Mouse (Mus musculus) gastrocnemius, adult 18-20 months (tissue): ENCODE results near the gene Sike1. TPM values are rescaled to one million over a fixed set of nuclear protein-coding genes. Genes with fewer than 3 reads are reported as not detected.

ENCODE experiments used
- DNase-seq: peaks from one replicate; pipeline ENCODE4 v3.0.0; 2021; ENCODE audit warnings: low spot score
- long read RNA-seq, 2 experiments: library from polyadenylated mRNA; stranded (forward); transcript quantifications; one replicate each; pipeline ENCODE4 v2.0.0; 2021
- total RNA-seq, 2 experiments: library from RNA; stranded (reverse); gene quantifications; 2 replicates each; pipeline ENCODE4 v1.2.3; 2021

Gene Sike1
- total RNA-seq = 10 to 100 TPM; 33.8 to 34.3 TPM
- long read RNA-seq, experiment 1, full-length matches to known transcripts = 30 of 41 reads
- long read RNA-seq, experiment 1, partial matches to known transcripts = 6 of 41 reads
- long read RNA-seq, experiment 1, other reads (novel, unspliced or antisense) = 5 of 41 reads
- long read RNA-seq, experiment 2, full-length matches to known transcripts = 16 of 27 reads
- long read RNA-seq, experiment 2, partial matches to known transcripts = 6 of 27 reads
- long read RNA-seq, experiment 2, other reads (novel, unspliced or antisense) = 5 of 27 reads

DNA sequence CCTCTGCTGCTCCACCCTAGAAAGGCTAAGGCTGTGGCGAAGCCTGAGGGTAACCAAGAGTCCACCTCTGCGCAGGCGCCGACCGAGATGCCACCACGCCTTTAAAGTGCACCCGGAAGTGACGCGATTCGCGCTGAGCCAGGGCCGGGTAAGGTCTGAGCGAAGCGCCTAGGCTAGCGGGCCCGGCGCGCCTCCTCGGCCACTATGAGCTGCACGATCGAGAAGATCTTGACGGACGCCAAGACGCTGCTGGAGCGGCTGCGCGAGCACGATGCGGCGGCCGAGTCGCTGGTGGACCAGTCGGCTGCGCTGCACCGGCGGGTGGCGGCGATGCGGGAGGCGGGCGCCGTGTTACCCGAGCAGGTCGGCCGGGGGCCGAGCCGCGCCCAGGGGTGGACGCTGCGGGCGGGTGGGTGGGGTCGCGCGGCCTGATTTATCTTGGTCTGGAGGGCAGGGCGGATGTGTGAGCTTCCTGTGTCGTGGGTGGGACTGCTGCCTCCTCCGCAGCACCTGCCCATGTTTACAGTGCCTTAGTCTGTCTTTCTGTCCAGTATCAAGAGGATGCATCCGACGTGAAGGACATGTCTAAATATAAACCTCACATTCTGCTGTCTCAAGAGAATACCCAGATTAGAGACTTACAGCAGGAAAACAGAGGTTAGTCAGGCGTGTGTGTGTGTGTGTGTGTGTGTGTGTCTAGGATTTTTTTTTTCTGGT lies at the start of gene Sike1:
TSS of gene Sike1 (plus strand) at position 104 of the 717 bp plus-strand sequence.
- DNase-seq = peak; percentile 94

DNA sequence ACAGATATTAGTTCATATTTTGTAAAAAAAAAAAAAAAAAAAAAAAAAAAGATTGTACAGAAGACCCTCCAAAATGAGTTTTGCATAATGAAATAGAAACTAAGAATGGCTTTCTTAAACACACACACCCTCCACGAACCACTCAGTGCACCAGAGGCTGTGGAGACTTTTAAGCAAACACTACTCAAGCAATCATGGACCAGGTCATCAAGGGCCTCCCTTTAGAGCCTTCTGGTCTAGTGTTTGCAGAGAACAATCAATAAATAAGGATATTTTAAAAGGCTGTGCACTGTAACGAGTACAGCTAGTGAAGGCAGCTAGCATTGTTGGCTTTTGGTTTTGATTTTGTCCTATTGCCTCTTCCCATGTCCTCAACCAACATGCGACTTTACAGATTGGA lies 49.2 kb upstream of the Sike1 start:
- DNase-seq = no peak

DNA sequence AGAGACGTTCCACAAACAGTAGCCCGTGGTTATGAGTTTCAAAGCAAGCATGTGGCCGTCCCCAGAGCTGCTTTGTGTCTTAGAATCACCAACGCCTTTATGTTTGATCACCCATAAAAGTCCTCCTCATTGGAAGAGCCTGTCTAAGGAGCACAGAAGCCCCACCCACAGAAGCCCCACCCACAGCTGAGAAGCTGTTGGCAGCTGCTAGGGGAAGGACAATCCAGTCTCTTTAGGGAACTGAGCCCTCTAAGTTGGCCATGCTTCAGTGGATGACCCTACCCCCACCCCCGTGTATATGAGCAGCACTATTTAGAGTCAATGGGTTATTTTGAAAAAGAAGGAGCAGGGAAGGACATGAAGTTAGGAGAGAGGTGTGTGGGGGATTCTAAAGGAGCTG lies 48.6 kb upstream of the Sike1 start:
- DNase-seq = no peak

DNA sequence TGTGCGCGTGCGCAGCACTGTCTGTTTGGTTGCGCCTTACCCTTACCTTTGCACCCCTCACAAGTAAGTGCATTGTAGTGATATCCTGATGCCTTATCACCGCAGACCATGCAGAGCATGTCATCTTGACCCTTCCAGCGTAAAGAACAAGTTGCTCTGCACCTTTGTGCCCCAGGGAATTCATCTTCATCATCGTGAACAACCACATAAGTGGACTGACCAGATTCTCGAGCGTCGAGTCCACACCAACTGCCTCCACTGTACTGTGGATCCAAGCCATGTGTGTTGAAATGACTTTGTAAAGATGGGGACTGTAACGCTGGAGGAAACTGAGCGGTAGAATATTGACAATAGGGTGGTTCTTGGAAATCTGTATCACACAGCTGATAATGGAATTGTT lies 41.0 kb upstream of the Sike1 start:
- no peak for DNase-seq

DNA sequence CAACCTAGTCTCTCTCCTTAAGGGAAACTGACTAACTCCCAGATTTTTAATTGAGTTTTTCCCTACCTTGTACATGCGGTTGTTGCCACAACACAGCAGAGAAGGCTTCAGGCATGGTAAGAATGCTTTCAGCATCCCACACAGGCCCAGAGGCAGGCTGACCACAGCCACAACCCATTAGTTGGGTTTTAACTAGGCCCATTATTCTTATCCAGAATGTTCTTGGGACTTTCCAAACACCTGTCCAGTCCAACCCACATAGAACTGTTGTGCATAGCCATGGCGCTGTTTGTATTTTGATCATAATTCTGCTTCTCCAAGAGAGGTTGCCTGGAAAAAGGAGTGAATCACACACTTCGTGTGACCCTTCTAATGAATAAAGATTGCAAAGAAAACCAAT lies 40.4 kb upstream of the Sike1 start:
- DNase-seq = no peak

DNA sequence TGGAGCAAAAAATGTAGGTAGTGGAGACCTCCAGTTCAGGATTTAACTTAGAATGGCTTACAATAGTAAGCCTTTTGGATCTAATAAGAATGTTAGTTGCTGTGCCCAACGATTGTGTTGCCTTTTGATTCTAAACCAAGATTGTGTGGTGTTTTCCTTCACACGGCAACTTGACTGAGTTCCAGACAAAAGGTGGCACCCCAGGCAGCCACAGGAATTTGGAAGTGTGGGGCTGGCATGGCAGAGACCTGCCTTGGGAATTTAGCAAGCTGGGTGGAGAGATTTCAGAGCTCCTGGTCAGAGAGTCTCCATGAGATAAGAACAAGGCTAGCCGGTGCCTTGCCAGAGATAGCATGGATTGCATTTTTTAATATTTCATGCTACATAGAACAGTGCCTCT lies 39.9 kb upstream of the Sike1 start:
- no peak for DNase-seq

DNA sequence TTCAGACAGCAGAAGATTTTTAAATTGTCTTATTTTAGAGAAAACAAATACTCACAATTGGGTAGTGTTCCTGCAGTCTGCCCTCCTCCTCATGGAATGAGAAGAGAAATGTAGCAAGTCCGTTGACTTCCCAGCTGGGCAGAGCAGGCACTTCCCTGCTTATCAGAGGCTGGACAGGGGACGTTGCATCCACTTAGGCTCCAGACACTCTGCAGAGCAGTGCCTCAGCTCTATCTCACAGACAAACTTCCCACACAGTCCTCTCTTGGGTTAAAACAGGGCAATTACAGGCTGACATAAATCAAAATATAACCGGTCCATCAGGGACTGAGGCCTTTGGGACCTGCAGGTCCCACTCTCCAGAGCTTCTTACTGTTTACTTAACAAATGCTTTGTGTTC lies 31.5 kb upstream of the Sike1 start, which contains the start of gene Nr1h5:
TSS of gene Nr1h5 (minus strand) at position 101 of the 400 bp plus-strand sequence.
- no peak for DNase-seq

DNA sequence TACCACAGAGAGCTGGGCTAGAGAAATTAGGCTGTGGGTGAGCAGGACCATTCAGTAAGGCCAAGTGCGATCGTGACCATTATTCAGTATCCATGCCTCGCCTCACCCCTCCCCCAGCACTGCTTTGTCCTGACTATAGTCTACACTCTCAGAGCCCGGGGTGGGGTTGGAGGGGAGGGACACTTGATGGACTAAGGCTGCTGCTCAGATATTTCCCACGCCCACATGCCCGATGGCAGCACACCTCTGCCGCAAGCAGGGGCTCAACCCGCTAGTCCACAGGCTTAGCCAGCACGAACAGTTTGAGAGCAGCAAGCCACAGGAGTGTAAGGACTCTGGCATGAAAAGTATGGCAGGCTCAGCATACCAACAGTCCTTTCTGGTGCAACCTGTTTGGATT lies 25.4 kb upstream of the Sike1 start:
- DNase-seq = no peak

DNA sequence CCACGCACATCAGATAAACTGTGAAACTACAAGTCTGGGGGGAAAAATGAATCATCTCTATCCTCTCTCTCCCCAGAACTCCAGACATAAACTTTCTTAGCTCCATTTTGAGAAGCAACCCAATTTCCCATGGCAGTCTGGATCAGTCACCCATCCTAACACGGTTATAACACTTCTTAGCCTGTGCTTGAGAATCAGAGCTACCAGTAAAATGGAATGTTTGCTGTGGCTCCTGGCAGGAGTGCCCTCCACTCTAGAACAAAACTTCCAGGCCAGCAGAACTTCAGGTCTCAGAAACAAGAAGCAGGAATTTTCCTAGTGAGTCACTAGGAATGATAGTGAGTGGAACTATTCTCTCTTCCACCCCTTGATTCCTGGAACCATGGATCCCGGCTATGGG lies 25.0 kb upstream of the Sike1 start:
- no peak for DNase-seq

DNA sequence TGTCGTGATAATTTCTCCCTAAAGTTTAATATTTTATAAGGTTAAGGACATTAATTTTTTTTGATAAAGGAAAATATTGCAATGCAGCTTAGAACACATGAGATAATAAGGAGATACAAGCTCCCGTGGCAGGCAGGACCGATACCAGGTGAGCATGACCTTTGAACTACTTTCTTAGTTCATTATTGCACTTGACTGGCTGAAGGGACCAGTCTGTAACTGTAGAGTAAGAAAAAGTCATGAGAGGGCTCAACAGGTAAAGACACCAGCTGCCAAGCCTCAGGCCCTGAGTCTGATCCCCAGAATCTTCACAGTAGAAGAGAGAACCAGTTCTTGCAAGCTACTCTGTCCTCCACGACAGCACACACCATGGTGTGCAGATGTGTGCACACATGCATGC lies 18.6 kb upstream of the Sike1 start:
- no peak for DNase-seq

DNA sequence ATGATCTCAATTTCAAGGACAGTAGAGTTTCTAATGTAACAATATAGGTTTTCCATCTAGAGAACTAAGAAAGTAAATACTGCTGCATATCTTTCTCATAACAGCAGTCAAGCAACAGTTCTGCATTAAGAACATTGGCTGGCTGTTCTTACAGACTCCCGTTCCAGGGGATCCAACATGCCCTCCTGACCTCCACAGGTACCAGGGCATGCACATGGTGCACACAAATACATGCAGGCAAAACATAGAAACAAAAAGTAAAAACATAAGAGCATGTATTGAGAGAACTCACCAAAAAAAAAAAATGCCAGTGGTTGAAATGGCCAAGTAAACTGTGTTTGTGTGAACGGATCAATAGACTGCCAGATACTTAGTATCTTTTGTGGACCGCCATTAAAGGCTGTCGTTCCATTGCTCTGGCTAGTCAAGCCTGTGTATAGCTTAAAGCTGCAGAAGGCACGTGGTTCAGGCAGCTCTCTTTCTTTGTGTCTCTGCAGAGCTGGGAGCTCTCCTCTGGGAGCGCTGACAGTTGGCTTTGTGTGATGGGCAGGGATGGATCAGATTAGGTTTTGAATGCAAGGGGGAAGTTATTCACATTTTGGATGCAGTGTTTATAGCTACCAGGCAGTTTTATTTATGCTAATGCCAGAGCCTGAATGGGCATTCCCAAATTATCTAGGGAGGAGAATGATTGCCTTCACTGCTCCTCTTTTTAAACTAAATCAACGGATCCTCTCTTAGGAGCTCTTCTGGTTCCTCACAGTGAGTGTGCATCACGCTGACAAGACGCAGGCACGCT lies 15.8 kb upstream of the Sike1 start:
- no peak for DNase-seq

DNA sequence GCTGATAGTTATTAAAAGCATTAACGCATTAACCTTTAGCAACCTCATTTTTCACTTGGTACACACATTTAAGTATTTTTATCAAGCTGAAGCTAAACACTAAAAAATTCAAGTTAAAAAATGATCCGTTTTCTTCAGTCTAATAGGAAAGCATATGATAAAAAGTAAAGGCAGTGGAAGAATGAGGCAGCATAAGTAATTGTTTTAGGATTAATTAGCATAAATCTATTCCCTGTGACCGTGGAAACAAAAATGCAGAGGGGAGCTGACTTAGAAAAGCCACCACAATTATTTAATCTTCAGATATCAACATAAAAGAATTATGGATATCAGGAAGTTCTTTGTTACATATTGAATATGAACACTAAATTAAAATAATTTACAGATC lies 15.2 kb upstream of the Sike1 start:
- DNase-seq = no peak

DNA sequence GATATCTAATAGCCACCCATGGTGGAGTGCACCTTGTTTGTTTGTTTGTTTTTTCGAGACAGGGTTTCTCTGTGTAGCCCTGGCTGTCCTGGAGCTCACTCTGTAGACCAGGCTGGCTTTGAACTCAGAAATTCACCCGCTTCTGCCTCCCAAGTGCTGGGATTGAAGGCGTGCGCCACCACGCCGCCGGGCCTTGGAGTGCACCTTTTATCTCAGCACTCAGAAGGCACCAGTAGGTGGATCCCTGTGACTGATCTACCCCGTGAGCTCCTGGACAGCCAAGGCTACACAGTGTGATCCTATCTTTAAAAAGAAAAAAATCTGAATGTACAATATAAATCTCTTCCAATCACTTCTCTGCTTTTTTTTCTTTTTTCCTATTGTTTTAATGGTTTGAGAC lies 4.5 kb upstream of the Sike1 start:
- DNase-seq = no peak

DNA sequence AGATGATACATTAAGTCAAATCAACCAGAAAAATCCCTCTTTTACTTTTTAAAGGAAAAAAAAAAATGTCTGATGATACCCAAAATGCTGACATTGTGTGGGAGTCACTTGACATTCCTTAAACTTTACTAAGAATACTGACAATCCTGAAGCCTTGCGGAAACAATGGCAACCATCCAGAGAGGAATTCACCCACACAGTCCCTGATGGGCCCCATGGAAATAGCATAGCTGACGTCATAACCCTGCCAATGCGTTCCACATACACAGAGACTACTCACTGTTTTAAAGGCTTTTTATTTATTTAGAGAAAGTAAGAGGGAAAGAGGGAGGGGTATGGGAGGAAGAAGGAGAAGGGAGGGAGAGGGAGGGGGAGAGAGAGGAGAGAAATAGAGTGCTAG lies 2.6 kb upstream of the Sike1 start:
- DNase-seq = no peak

DNA sequence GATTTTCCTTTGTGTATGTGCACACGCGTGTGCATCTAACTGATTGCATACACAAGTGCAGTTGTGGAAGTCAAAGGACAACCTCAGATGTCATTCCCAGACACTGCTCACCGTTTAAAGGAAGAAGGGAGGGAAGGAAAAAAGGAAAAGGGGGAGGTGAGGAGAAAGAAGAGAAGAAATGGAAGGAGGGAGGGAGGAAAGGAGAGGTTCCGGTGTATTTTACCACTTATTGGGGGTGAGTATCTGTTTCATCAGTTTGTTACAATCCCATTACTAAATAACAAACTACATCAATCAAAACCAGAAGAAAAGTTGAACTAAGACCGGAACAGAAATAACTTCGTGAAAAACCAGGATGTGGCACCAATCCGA lies 289 bp upstream of the Sike1 start:
- DNase-seq = no peak

DNA sequence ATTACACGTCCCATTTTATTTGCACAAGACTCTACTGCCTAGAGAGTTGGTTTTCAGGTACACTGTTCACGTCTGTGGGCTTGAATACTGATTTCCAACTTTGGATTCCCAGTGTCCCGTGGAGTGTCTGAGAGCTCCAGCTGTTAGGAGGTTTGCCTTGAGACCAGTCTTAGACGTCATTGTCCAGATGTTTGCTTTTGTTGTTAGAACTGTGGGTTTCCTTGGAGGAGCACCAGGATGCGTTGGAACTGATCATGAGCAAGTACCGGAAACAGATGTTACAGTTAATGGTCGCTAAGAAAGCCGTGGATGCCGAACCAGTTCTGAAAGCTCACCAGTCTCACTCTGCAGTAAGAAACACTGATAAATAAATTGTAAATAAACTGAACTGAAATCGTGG lies 1.5 kb downstream of the Sike1 start:
- no peak for DNase-seq

DNA sequence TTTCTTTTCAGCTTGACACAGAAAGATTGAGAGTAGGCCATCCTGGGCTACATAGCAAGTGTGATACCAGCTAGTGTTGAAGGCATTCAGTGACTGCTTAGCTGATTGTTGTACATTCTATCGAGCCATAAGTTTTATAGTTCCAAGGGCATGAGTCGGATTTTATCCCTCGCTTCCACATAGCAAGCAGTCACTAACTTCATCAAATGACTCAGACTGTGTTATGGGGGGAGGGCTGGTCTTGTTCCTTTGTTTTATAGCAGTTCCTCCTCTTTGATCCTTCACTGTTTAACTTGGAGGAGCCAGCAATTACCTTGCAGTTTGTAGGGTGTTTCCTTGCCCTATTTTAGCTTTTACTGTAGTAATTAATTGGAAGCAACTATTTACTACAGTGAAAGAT lies 2.1 kb downstream of the Sike1 start:
- DNase-seq = no peak

DNA sequence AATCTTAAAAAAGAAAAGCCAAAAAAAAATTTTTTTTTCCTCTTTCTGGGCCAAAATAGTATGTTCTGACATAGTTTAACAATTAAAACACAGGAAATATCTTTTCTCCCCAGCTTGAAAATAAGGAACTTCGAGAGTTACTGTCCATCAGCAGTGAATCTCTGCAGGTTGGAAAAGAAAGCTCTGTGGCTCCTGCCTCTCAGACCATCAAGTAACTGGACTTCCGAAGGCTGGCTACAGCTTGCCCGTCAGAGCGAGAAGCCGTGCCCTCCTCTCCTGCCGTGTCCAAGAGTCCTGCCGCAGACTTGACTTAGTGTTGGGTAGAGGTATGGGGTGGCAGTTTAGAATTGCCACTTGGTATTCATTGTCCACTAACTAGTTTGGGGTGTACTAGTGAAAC lies 6.1 kb downstream of the Sike1 start:
- DNase-seq = no peak

DNA sequence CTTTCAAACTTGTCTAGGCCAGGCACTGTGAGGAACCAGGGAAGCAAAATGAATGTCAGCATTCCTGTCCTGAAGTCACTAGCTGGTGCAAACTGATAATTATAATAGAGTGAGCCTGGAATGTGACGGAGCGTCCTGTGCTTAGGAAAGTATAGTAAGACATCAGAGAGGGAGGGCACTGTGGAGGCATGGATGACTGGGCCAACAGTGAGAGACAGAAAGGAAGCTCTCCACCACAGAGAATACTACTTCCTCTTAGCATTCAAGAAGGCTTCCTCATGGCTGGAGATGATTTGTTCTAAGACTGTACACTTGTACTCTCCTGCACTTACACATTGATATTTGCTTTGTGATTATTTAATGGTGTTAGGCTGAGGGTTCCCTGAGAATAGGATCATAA lies 21.8 kb downstream of the Sike1 start:
- no peak for DNase-seq

DNA sequence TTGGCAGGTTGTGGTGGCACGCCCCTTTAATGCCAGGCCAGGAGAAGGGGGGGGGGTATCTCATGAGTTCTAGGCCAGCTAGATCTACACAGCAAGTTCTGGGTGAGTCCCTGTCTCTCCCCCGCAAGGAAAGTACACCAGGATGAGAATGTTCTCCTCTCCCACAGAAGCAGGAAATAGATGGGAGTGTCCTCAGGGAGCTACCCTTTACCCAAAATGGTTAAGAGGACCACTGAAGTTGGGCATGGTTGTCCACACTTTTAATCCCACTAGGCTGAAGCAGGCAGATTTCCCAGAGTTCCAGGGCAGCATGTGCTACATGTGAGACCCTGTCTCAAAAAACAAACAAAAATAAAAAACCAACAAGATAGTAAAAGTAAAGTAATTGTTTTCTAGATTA lies 24.0 kb downstream of the Sike1 start:
- DNase-seq = no peak

DNA sequence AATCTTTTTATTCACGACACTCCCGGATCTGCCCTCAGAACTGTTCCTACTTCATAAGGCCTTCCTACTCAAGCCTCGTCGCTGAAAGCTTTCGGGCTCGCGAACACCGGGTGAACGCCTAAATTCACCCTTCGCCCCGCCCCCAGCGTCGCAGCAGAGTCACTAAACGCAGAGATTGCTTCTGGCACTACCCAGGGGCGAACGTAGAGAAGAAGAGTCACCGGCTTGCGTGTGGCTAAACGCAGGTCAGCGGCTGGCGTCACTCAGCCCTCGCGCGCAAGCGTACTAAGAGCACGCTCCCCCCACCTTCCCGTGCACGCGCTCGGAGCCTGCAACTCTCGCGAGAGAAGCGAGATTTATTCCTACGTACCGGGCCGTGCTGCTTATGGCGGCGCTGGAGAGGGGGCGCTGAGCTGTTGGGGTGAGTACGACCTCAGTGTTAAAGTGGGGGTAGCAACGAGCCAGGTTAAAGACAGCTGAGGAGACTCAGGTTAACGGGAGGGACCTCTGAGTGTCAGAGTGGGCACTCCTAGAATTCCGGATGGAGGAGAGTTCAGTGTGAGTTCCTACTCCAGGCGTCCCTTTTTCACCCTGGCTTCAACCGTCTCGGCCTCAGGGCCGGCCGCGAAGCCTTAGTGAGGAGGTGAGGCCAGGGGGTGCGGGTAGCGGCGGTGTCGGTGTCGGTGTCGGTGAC lies 24.9 kb downstream of the Sike1 start, which contains the start of gene Csde1:
TSS of gene Csde1 (plus strand) at position 178 of the 694 bp plus-strand sequence.
- peak; percentile 98 for DNase-seq
